Mouse (Mus musculus): ENCODE measurements around the gene Fbxo10. TPM values are rescaled to one million over a fixed set of nuclear protein-coding genes. Genes with fewer than 3 reads are reported as not detected.

Gene Fbxo10
- polyA plus RNA-seq (2017; shearing (Covaris generic)), result 1.8 TPM

DNA sequence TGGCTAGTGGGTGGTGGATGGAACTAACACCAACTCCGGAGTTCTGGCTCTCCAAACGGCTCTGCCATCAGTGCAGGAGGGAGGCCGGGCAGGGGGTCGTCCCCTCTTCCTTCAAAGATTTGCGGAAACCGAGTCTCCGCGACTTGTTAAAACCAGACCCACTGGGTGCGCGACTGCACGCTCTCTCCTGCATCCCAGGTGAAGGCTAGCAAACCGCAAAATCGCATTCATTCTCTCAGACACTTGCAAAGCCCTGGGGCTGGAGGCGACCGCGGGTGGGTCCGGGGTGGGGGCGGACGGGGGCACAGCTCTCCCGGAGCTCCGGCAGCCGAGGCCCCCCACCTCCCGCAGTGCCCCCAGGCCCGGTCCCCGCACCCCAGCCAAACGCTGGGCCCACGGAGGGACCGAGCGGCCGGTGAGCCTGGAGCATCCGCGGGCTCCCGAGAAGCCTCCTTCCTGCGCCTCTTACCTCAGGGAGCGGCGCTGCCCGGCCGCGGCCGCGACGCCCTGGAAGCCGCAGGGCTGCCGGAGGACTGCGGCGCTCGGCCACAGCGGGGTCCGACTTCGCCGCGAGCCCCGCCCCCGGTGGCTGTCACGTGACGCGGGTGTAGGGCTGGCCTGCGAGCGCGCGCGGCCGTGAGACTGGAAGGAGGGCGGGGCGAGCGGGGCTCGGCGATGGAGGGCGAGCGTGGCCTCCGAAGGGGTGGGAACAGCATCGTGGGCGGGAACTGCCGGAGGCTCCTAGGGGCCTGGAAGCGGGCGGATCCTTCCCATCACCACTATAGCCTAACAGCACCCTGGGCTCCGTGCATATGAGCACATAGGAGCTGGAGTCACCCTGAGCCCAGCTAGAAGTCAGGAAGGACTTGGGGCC lies at the start of gene Fbxo10:
Gene Fbxo10, minus strand, starts transcription at position 584 of the 874 bp plus-strand sequence.

GRCm38 (mm10) chr4:45107601-45108277 lies 23.3 kb upstream of the Fbxo10 start, which contains the start of gene Tomm5:
Gene Tomm5 (minus strand): TSS chr4:45108114.

DNA sequence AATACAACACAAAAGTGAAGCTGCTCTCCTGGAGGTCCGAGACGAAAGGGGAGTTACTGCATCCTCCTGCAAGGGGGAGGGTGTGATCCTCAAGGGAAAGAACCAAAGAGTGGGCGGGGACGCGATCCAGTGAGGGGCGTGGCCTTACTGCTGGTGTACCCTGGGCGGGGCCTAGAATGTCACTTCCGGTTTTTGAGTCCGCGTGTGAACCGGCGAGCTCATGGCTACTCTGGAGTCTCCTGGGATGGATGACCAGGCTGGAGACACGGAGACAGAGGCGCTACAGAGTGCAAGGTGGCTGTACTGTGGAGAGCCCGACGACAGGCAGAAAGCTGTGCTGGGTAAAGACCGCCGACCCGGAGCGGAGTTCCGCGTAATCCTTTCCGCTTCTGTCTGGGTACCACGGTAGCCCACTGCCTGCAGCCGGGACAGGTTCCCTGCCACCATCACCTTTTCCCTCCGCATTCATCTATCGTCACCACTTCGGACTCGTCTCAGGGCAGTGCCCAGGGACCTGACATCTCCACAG lies 65.9 kb downstream of the Fbxo10 start, which contains the start of gene Polr1e:
Gene Polr1e, plus strand, starts transcription at position 132 of the 529 bp plus-strand sequence.

GRCm38 (mm10) chr4:45012105-45012975 lies 72.1 kb downstream of the Fbxo10 start, which contains the start of gene Zbtb5:
Gene Zbtb5 (minus strand): TSS chr4:45012412.

Other genes starting within 250 kb of the Fbxo10 start
- 14.2 TPM for gene Grhpr, start 103.2 kb downstream of the Fbxo10 start, polyA plus RNA-seq (2017; shearing (Covaris generic))
- gene Zbtb5, start 72.2 kb downstream of the Fbxo10 start, polyA plus RNA-seq (2017; shearing (Covaris generic)), result 6.4 TPM
- 32.8 TPM for gene Polr1e, start 66.0 kb downstream of the Fbxo10 start, polyA plus RNA-seq (2017; shearing (Covaris generic))
- 73.6 TPM for gene Tomm5, start 23.5 kb upstream of the Fbxo10 start, polyA plus RNA-seq (2017; shearing (Covaris generic))
- gene Frmpd1, start 100.3 kb upstream of the Fbxo10 start, polyA plus RNA-seq (2017; shearing (Covaris generic)), result 0.07 TPM
- 10.0 TPM for gene Trmt10b, start 212.5 kb upstream of the Fbxo10 start, polyA plus RNA-seq (2017; shearing (Covaris generic))